Mouse (Mus musculus): Measurements from ENCODE around the gene Atpaf1.

DNA sequence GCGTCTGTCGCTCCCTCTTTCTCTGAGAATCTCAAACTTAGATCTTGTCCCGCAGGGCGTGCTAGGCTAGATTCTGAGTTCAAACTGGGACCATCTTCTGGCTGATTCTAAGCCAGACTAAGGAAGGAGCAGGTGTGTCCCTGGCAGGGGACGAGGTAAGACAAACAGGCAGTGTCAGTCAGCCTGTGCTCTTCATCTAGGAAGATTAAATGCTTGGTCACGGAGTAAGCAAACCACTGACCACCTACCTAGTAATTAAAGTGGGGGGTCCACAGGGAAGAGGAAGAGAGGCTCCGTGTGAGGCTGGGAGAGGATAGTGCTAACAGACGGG, 43.9 kb downstream of the Atpaf1 start:
- TF ChIP-seq CTCF (IDR thresholded peaks at IDR 0.05; ENCODE audit: low read depth, low read length): no peak
- no peak for TF ChIP-seq POLR2A (IDR thresholded peaks at IDR 0.05; ENCODE audit: extremely low read depth, insufficient read depth, low read length)

Measured in liver, adult 2 months (tissue).